Mouse (Mus musculus) kidney, postnatal 25 days (tissue): Measurements from ENCODE around the gene Ilk.
"Not testable (repeated sequence)": the region's sequence is repeated elsewhere in the genome, so short reads cannot be mapped to it uniquely, and the experiment has no call there.

Source experiments
- DNase-seq, 2 experiments: peaks; one replicate each; pipeline ENCODE4 v3.0.0; 2021; ENCODE audit warnings: mixed read lengths in 2 of 2

Ilk gene

DNA sequence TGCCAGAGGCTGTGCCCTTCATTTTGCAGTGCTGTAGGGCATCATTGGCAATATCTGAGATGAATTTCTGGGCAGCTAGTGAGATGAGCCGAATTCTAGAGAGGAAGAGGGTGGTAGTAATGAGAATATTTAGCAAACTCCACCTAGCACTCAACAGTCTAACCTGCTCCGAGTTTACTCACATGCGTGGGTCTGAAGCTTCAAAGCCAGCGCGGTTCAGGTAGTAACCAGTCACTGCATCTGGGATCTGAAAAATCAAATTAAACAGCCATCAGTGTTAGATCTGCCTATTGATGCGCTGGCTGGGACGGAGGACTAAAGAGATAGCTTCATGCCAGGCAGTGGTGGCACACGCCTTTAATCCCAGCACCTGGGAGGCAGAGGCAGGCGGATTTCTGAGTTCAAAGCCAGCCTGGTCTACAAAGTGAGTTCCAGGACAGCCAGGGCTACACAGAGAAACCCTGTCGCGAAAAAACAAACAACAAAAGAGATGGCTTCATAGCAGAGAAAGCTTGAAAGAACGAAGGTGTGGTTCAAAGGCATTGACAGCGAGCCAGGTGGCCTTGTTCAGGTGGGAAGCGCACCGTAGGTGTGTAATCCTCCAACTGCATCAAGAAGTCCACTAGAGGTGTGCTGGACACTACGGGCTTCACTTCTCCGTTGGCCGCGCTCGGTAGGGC is 7.0 kb downstream of the Ilk start:
- DNase-seq = not testable (repeated sequence)

- peak; percentile 88 to 94 for DNase-seq
Observed at GRCm38 (mm10) chr7:105743926-105744590, 7.7 kb downstream of the Ilk start, which contains the start of gene Taf10. Taf10 (minus strand) TSS chr7:105744361.

- DNase-seq = no peak
Observed at GRCm38 (mm10) chr7:105747776-105748175, 11.4 kb downstream of the Ilk start.

DNA sequence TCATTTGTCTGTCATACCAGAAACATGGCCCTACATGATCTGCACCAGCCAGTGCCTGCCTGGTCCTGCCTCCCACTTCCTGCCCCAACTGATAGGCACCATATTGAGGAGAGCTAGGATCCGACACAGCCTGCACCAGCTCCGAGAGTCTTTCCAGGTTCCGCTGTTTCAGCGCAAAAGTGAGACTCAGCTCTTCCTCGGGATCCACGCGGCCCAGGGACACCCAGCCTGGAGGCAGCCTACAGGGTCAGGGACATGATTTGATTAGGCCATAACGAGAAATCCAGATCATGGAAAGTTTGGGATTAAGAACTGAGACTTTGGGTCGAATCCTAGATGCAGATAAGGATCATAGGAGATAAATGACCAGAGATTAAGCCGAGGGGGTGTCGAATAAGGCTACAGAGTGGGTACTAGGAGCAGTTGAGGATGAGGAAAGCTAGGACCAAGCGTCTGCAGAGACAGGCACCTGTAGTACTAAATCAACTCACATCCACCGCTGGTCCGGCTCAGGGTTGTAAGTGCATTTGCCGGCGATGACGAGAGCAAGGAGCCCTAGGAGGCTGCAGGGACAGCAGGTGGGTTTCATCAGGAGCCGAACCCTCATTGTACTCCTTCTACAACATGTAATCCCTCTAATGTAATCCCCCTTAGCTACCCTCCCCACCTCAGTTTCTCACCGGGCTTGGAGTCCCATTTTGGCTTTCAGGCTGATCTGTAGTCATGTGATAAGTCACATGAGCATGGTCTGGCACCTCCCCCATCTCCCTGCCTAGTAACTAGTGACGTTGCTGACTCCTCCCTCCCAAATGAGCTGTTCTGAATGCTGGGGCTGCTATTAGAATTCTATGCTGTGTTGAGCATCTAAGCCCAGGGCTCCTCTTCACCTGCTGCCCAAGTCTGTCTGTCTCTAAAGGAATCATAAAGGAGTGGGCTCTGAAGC is 15.4 kb downstream of the Ilk start, which contains the start of gene Tpp1:
Gene Tpp1 (minus strand): TSS at position 745 of the 943 bp plus-strand sequence.
- peak; percentile 93 for DNase-seq

DNA sequence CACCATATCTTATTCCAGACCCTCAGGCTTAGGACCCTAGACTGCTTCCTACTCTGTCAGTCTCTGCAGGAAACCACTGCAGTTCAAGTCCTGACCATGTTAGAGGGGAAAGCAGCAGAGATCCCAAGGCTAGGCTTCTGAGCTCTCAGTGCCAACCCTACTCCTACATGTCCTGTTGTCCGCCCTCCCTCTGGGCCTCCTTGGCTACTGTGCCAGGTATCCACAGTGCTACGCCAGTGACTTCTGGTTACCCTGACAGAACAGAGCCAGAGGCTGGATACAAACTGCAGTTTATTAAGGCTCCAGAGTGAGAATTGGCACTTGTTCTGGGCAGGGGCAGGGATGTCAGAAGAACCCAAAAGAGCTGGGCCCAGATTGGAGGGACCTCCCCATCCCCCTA is 16.3 kb downstream of the Ilk start:
- DNase-seq = no peak

DNA sequence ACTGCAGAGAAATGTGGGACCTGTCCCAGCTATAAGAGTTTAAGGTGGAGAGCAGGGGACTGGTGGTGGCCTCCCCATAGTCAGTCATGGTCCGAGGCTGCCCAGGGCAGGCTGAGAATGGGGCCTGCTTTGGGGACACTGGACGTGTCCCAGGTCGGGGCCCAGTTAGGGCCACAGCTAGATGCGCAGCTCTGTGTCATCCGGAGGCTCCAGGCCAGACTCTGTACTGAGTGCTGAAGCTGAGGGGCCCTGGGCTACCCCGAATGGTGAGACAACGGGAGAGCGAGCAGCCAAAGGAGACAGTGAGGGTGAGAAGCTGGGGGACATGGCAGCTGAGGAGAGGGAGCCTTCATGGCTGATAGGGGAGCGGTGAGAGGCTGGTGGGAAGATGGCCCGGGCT is 16.9 kb downstream of the Ilk start:
- DNase-seq = no peak

- DNase-seq = no peak
Observed at GRCm38 (mm10) chr7:105761813-105762484, 25.6 kb downstream of the Ilk start.

- DNase-seq = no peak
Observed at GRCm38 (mm10) chr7:105762517-105763270, 26.3 kb downstream of the Ilk start.

- DNase-seq = no peak
Observed at GRCm38 (mm10) chr7:105764331-105764730, 27.9 kb downstream of the Ilk start.

DNA sequence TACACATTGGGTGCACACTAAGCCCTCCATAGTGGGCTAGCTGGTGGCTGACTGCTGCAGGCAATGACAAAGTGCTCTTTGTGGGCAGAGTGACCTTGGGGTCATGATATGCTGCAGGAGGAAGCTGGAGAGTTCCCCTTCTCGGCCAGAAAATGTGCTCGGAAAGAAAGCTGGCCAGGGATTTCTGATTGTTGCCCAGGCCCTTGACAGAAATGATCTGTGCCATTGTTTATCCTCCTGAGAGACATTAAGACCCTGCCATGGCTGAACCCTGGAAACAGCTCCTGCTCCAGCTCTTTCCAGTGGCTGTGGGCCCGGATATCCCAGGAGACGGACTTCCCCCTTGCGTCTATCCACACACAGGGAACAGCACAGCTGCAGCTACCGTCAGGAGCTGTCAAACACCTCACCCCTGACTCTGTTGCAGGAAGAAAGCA is 31.4 kb downstream of the Ilk start:
- DNase-seq = peak; percentile 44 to 71

DNA sequence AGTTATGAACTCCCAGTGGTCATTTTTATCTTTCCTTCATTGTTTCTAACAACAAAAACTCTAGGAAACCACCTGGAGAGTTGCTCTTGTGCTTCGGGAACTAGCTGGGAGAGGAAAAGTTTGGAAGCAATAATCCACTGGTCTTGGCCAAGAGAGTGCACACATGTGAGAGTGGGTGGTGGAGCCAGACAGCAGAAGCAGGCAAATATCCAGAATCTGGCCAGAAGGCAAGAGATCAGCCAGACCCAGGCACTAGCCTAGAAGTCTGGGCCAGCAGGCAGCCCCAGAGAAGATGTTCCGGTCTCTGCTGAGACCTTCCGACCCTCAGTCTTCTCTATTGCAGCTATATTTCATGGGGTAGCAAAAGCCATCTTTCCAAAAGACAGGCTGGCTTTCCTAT is 33.6 kb downstream of the Ilk start:
- no peak for DNase-seq

- DNase-seq = no peak
Observed at GRCm38 (mm10) chr7:105772331-105772730, 35.9 kb downstream of the Ilk start.

DNA sequence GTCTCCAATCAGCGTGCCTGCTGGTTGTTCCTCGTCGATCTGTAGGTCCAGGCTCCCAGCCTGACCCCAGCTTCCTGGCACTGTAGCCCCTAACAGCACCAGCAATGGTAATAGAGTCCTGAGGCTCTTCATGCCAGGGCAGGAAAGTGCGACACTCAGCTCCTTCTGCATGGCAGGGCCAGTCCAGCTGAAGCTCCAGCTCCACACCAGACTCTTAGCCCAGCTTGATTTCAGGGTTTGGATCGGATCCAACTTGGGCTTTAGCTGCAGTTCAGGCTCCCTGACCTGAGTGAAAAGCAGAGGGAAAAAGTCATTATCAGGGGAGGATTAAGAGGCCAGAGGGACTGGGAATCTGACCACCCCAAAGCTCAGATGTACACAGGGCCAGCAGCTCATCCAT is 36.6 kb downstream of the Ilk start:
- DNase-seq = no peak

- peak; percentile 55 to 75 for DNase-seq
Observed at GRCm38 (mm10) chr7:105774661-105775060, 38.3 kb downstream of the Ilk start.

DNA sequence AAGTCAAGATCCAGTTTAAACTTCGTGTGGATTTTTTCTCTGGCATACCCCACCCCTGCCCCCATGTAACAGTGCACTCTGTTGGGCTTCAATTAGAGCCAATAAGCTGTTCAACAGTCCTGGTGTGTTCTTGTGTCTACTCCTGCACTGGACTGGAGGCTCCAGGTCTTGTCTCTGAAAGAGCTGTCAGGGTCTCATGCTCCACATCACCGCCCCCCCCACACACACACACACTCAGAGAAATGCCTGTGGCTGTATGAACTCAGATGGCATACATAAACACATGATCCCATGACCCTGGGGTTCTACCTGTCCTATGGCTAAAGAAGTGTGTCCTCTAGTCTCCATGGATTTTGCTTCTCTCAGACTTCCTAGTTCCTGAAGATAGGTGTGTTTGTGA is 39.6 kb downstream of the Ilk start:
- no peak for DNase-seq

DNA sequence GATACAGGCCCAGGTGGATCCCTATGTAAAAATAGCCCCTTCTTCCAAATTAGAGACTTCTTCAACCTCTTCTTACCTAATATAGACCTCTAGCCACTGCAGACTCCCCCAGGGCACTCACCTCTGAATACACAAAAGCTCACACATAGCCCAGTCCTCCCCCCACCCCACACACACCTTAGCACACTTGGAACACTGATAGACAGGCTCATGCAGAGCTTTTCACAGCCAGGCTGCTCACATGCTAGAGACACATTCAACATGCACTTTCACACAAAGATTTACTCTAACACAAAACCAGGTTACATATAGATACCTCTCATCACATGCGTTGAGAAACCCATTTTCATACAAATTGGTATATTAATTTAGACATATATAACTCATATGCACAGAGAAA is 40.9 kb downstream of the Ilk start:
- no peak for DNase-seq

GRCm38 (mm10) chr7:105777797-105778552 is 41.6 kb downstream of the Ilk start:
- DNase-seq = peak; percentile 63 to 85

DNA sequence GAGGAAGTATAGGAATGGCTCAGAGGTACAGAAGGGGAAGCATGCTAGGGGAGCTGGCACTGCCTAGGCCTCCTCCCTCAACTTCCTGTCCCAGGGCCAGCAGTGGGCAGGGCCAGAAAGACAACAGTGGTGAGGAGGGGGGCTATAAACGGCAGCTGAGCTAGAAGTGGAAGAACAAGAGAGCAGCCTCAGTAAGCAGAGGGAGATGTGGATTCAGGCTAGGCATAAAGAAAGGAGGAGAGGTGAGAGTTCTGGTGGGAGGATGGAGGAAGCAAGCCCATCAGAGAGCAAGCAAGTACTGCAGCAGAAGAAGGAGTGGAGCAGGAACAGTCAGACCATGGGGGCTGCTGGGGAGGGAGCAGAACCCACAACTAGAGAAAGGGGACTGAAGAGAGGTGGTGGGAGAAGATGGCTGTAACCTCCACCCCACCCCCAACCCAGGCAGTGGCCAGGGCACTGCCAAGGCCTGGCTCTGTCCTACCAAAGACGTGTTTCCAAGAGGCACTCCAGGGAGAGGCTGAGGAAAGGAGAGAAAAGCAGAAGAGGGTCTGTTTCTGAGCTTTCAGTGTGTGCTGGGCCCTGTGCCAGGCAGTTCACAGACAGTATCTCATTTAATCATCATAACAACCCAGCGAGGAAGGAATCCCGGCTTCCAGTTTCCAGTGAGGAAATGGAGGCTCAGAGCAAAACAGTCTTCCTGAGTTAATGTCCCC is 42.3 kb downstream of the Ilk start:
- DNase-seq = peak; percentile 62 to 66

DNA sequence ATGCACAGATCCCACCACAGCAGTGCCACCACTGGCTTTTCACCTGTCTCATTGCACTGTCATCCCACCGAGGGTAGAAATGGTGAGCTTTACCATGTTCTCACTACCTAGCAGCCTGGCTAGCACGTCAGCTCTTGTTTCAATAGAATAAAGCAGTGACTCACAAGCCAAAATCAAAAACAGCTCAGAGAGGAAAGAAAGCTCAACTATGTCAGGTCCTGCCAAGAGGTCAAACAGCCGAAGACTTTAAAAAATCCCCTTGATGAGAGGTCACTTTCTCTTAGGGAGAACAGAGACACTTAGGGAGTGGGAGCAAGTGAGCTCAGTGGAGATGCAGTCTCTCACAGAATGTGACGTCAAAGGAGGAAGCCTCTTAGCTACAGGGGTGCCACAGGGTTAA is 47.5 kb downstream of the Ilk start:
- no peak for DNase-seq

DNA sequence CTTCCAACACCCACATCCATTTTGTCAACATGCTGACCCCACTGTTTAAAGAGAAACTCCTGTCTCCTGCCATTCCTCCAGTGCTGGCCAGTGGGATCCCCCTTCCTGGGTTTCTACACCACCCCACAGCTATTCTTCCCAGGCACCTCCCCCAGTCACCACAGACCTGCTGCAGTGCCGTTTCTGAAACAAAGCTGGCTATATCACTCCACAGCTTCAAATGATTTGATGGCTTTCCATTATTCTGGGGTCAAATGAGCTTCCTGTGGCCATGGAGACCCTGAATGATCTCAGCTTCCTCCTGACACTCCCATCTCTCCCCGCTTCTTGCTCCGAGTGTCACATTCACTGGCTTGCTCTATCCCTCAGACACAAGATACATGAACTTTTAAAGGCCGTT is 48.2 kb downstream of the Ilk start:
- no peak for DNase-seq
